Comparison of ENCODE assay signal across 8 mouse cellular contexts in genomic region chr7:45784524-45785372, GRCm38 (mm10). TPM values are rescaled to one million over a fixed set of nuclear protein-coding genes. Genes with fewer than 3 reads are reported as not detected.
DNase-seq lines count a peak whose midpoint lies in the region; ATAC-seq and TF ChIP-seq lines count a peak whose summit lies in the region.

Gene Sult2b1 (minus strand): TSS chr7:45784669.

- H3K36me3 ChIP-seq in forebrain, embryonic 11.5 days (ENCODE audit: control insufficient read depth, insufficient read depth, low read length), result peaks cover 9% of the 10 kb centered on the region
- no peaks in the 10 kb centered on the region; the same call in 1 of the 2 replicates for H3K36me3 ChIP-seq in intestine, postnatal 0 days (ENCODE audit: control insufficient read depth, insufficient read depth)
- no peaks in the 10 kb centered on the region for H3K36me3 ChIP-seq in limb, embryonic 11.5 days (ENCODE audit: control insufficient read depth, insufficient read depth, low read length)

- no peak for TF ChIP-seq CTCF in bone marrow macrophage, adult 2 months (IDR thresholded peaks at IDR 0.05; ENCODE audit: low read depth, low read length)
- no peak for TF ChIP-seq CTCF in intestine, postnatal 0 days (IDR thresholded peaks at IDR 0.05; ENCODE audit: low read depth)

- H3K9ac ChIP-seq in forebrain, embryonic 11.5 days (ENCODE audit: low read length), result peak within 1 kb of the TSS; percentile 85
- H3K9ac ChIP-seq in intestine, postnatal 0 days (ENCODE audit: low read depth, low read length), result peak within 1 kb of the TSS; percentile 51
- peak within 1 kb of the TSS; percentile 72 for H3K9ac ChIP-seq in limb, embryonic 11.5 days (ENCODE audit: low read length)

- 20% methylated on average over 20 of the region's 20 CpGs for WGBS in forebrain, embryonic 11.5 days
- whole genome bisulfite sequencing in intestine, postnatal 0 days, result 26% methylated on average over 17 of the region's 20 CpGs
- 31% methylated on average over 17 of the region's 20 CpGs for WGBS in limb, embryonic 11.5 days

- H3K4me1 ChIP-seq in bone marrow macrophage, adult 2 months (ENCODE audit: control insufficient read depth, insufficient read depth, low read length), result peaks cover 5% of the 10 kb centered on the region
- H3K4me1 ChIP-seq in forebrain, embryonic 11.5 days (replicated peaks; ENCODE audit: control insufficient read depth, insufficient read depth, low read length), result peaks cover 20% of the 10 kb centered on the region
- H3K4me1 ChIP-seq in intestine, postnatal 0 days (replicated peaks; ENCODE audit: control insufficient read depth, insufficient read depth, low read length), result peaks cover 12% of the 10 kb centered on the region; the same call in 1 of the 2 replicates
- H3K4me1 ChIP-seq in limb, embryonic 11.5 days (ENCODE audit: control insufficient read depth, insufficient read depth, low read length), result peaks cover 23% of the 10 kb centered on the region

- H3K4me3 ChIP-seq in bone marrow macrophage, adult 2 months (ENCODE audit: insufficient read depth, low read length), result peak within 1 kb of the TSS; percentile 57
- peak within 1 kb of the TSS; percentile 92 for H3K4me3 ChIP-seq in forebrain, embryonic 11.5 days (ENCODE audit: low read depth, low read length)
- H3K4me3 ChIP-seq in intestine, postnatal 0 days (ENCODE audit: low read depth, low read length), result peak within 1 kb of the TSS; percentile 52
- peak within 1 kb of the TSS; percentile 96 for H3K4me3 ChIP-seq in limb, embryonic 11.5 days (ENCODE audit: low read depth, low read length)

- TF ChIP-seq POLR2A in bone marrow macrophage, adult 2 months (IDR thresholded peaks at IDR 0.05; ENCODE audit: borderline replicate concordance, low read depth, low read length), result no peak

- no peaks in the 10 kb centered on the region for H3K9me3 ChIP-seq in forebrain, embryonic 11.5 days (ENCODE audit: control insufficient read depth, low read length)
- no peaks in the 10 kb centered on the region for H3K9me3 ChIP-seq in intestine, postnatal 0 days (ENCODE audit: control insufficient read depth)
- H3K9me3 ChIP-seq in limb, embryonic 11.5 days (ENCODE audit: control insufficient read depth, low read length), result no peaks in the 10 kb centered on the region

- H3K27me3 ChIP-seq in forebrain, embryonic 11.5 days (ENCODE audit: control insufficient read depth, insufficient read depth, low read length), result no peaks in the 10 kb centered on the region
- H3K27me3 ChIP-seq in intestine, postnatal 0 days (replicated peaks; ENCODE audit: control insufficient read depth, insufficient read depth, low read length), result peaks cover 32% of the 10 kb centered on the region
- H3K27me3 ChIP-seq in limb, embryonic 11.5 days (ENCODE audit: control insufficient read depth, insufficient read depth, low read length), result 0 out of 2 replicates have a peak, but pooled peaks cover 2% of the 10 kb centered on the region

- H3K27ac ChIP-seq in bone marrow macrophage, adult 2 months (ENCODE audit: insufficient read depth, low read depth, low read length), result no peak within 1 kb of the TSS
- H3K27ac ChIP-seq in forebrain, embryonic 11.5 days (ENCODE audit: low read depth, low read length), result peak within 1 kb of the TSS; percentile 63
- no peak within 1 kb of the TSS for H3K27ac ChIP-seq in intestine, postnatal 0 days (ENCODE audit: low read depth, low read length)
- H3K27ac ChIP-seq in limb, embryonic 11.5 days (replicated peaks; ENCODE audit: low read depth, low read length), result peak within 1 kb of the TSS; percentile 70; the same call in 1 of the 2 replicates

- H3K4me2 ChIP-seq in forebrain, embryonic 11.5 days (ENCODE audit: low read depth, low read length, severe bottlenecking), result peak within 1 kb of the TSS; percentile 88
- H3K4me2 ChIP-seq in intestine, postnatal 0 days (replicated peaks; ENCODE audit: low read depth), result peak within 1 kb of the TSS; percentile 94
- peak within 1 kb of the TSS; percentile 90 for H3K4me2 ChIP-seq in limb, embryonic 11.5 days (ENCODE audit: low read depth, severe bottlenecking)

- ATAC-seq in forebrain, embryonic 11.5 days (replicated peaks; ENCODE audit: low FRiP score), result peak; percentile 47
- ATAC-seq in intestine, postnatal 0 days, result no peak
- peak; percentile 31; the same call in 1 of the 2 replicates for ATAC-seq in limb, embryonic 11.5 days (ENCODE audit: insufficient number of reproducible peaks, low FRiP score, low TSS enrichment, low read depth)

- peak; percentile 33 for DNase-seq in gastrocnemius, postnatal 10 days
- DNase-seq in gastrocnemius, adult 8-10 months (ENCODE audit: low spot score in 2 of 2), result no peak
- peak; percentile 95 for DNase-seq in forebrain, embryonic 11.5 days (ENCODE audit: low spot score)
- peak; percentile 93 for DNase-seq in limb, embryonic 11.5 days (ENCODE audit: low spot score)
- DNase-seq in retina, embryonic 14.5 days (ENCODE audit: low spot score), result peak; percentile 93
- no peak for DNase-seq in ovary, postnatal 36 days (ENCODE audit: low spot score)

RNA-seq across cellular contexts. Expression of gene Sult2b1, which starts in this region (rescaled TPM):
- total RNA-seq in gastrocnemius, postnatal 10 days (2021), result not detected
- not detected for total RNA-seq in gastrocnemius, adult 8-10 months (2022)
- 1.5 TPM in 1 of 2 replicates, not detected in the other for polyA plus RNA-seq in bone marrow macrophage, adult 2 months (2012; ENCODE audit: insufficient read depth, insufficient read length, missing spikeins)
- 1.4 and 1.6 TPM in 2 replicates for polyA plus RNA-seq in forebrain, embryonic 11.5 days (2014; fragmentation: Nextera tagmentation; extraction: Ambion mirVana)
- 36.7 and 37.1 TPM in 2 replicates for polyA plus RNA-seq in intestine, postnatal 0 days (2015; fragmentation: Nextera tagmentation; extraction: Ambion mirVana)
- 0.77 and 3.2 TPM in 2 replicates for polyA plus RNA-seq in limb, embryonic 11.5 days (2014; fragmentation: Nextera tagmentation; extraction: Ambion mirVana)

Comparison
In these comparisons a context has a peak if more than half of its experiments do, and no peak if none do; other contexts are left out.
1. Peak in DNase-seq in gastrocnemius, postnatal 10 days; RNA of the gene not detected or under 1 TPM.
2. DNase-seq: peak in forebrain, embryonic 11.5 days (single experiment), limb, embryonic 11.5 days (single experiment) and retina, embryonic 14.5 days (single experiment); none in gastrocnemius, adult 8-10 months (0 of 2) and ovary, postnatal 36 days (single experiment).
3. H3K27ac ChIP-seq: peak in forebrain, embryonic 11.5 days (single experiment) and limb, embryonic 11.5 days (single experiment); none in bone marrow macrophage, adult 2 months (single experiment) and intestine, postnatal 0 days (single experiment).
4. Peak in every context shown above with its lines, with median percentiles within 50 percentile points of each other: H3K4me3 ChIP-seq, H3K4me2 ChIP-seq and H3K9ac ChIP-seq.